16 mouse cellular contexts compared by ENCODE assay signal in the genomic region with DNA sequence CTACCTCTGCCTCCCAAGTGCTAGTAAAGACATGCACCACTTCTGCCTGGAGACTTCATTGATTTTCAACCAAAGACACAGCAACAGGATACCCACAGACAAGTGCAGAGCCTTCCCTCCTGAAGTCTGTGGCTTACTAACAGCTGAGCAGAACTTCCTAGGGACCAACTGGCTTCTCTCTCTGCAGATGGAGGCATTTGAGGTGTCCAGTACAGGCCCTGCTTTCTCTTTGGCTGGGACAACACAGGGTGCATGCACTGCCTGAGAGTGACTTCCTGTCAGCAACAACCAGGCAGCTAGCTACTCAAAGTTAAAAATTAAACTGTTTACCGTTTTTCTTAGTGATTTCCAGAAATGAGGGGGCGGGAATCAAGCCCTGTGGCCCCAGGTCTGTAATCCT. TPM values are rescaled to one million over a fixed set of nuclear protein-coding genes. Genes with fewer than 3 reads are reported as not detected.
DNase-seq lines count a peak whose midpoint lies in the region; ATAC-seq and TF ChIP-seq lines count a peak whose summit lies in the region.
"Had no signal": no experiment of that assay in that cellular context is flagged by ENCODE, and none has a peak within 500 bp of the region (broad histone marks: within the 10 kb centered on the region; RNA-seq: fewer than 3 reads in every experiment).

No protein-coding gene starts in this region.

- peaks cover 8% of the 10 kb centered on the region for H3K9me3 ChIP-seq in liver, embryonic 12.5 days (replicated peaks)
- H3K9me3 ChIP-seq in liver, embryonic 11.5 days (ENCODE audit: control insufficient read depth, low read length): peaks cover 2% of the 10 kb centered on the region; the same call in 1 of the 2 replicates
- peaks cover 2% of the 10 kb centered on the region; the same call in 1 of the 2 replicates for H3K9me3 ChIP-seq in liver, embryonic 14.5 days (ENCODE audit: control insufficient read depth, low read length)
- H3K9me3 ChIP-seq: neural tube, embryonic 15.5 days had no signal

- no peak overlapping the region for H3K9ac ChIP-seq in liver, embryonic 12.5 days
- no peak overlapping the region for H3K9ac ChIP-seq in liver, embryonic 11.5 days (ENCODE audit: low read depth, low read length)
- H3K9ac ChIP-seq in liver, embryonic 14.5 days (replicated peaks): no peak overlapping the region
- H3K9ac ChIP-seq: forebrain, embryonic 13.5 days; limb, embryonic 13.5 days; neural tube, embryonic 15.5 days had no signal

- WGBS in liver, embryonic 12.5 days (ENCODE audit: insufficient replicate concordance): 58% methylated on average over 2 of the region's 2 CpGs
- 63% methylated on average over 2 of the region's 2 CpGs for WGBS in liver, embryonic 11.5 days
- 46% methylated on average over 2 of the region's 2 CpGs for WGBS in liver, embryonic 14.5 days (ENCODE audit: insufficient replicate concordance)

- no peak overlapping the region for H3K4me2 ChIP-seq in liver, embryonic 12.5 days
- no peak overlapping the region for H3K4me2 ChIP-seq in liver, embryonic 11.5 days
- H3K4me2 ChIP-seq in liver, embryonic 14.5 days (ENCODE audit: low read depth): no peak overlapping the region
- H3K4me2 ChIP-seq: forebrain, embryonic 13.5 days; limb, embryonic 13.5 days; neural tube, embryonic 15.5 days had no signal

- TF ChIP-seq EP300 in liver, embryonic 14.5 days (IDR thresholded peaks at IDR 0.05; ENCODE audit: low read depth): no peak

- H3K27ac ChIP-seq in liver, embryonic 12.5 days: peak overlapping the region; percentile 60
- no peak overlapping the region; the same call in 1 of the 2 replicates for H3K27ac ChIP-seq in liver, embryonic 11.5 days (ENCODE audit: low read depth, low read length)
- no peak overlapping the region for H3K27ac ChIP-seq in liver, embryonic 14.5 days
- H3K27ac ChIP-seq: forebrain, embryonic 13.5 days; left cerebral cortex, adult 2 months; limb, embryonic 13.5 days; neural tube, embryonic 15.5 days had no signal

- no peaks in the 10 kb centered on the region for H3K36me3 ChIP-seq in liver, embryonic 12.5 days
- H3K36me3 ChIP-seq in liver, embryonic 11.5 days (ENCODE audit: control insufficient read depth, insufficient read depth, low read length): no peaks in the 10 kb centered on the region
- no peaks in the 10 kb centered on the region for H3K36me3 ChIP-seq in liver, embryonic 14.5 days (replicated peaks; ENCODE audit: control insufficient read depth, insufficient read depth, low read depth)
- H3K36me3 ChIP-seq: limb, embryonic 13.5 days; neural tube, embryonic 15.5 days had no signal

- H3K27me3 ChIP-seq in liver, embryonic 12.5 days (replicated peaks): no peaks in the 10 kb centered on the region
- H3K27me3 ChIP-seq in liver, embryonic 11.5 days (replicated peaks; ENCODE audit: control insufficient read depth, insufficient read depth, low read length): no peaks in the 10 kb centered on the region
- H3K27me3 ChIP-seq in liver, embryonic 14.5 days (ENCODE audit: control insufficient read depth, insufficient read depth, low read length): no peaks in the 10 kb centered on the region
- H3K27me3 ChIP-seq: forebrain, embryonic 13.5 days; limb, embryonic 13.5 days; neural tube, embryonic 15.5 days had no signal

- ATAC-seq in liver, embryonic 12.5 days: no peak; the same call in 1 of the 2 replicates
- ATAC-seq in liver, embryonic 11.5 days (replicated peaks; ENCODE audit: low FRiP score): no peak
- ATAC-seq in liver, embryonic 14.5 days (ENCODE audit: insufficient read depth): 0 out of 2 replicates have a peak, but pooled peaks have one; percentile 23
- ATAC-seq: forebrain, embryonic 13.5 days had no signal

- peak; percentile 89 for DNase-seq in heart, adult 11 months
- DNase-seq in heart, postnatal 25 days (ENCODE audit: low spot score): no peak
- DNase-seq in liver, embryonic 11.5 days (ENCODE audit: low spot score): no peak
- DNase-seq in liver, embryonic 14.5 days (ENCODE audit: low read depth in 3 of 3, low spot score in 3 of 3): no peak
- no peak for DNase-seq in ovary, postnatal 10 days (ENCODE audit: low spot score)
- no peak for DNase-seq in heart, postnatal 36 days
- no peak for DNase-seq in gastrocnemius, postnatal 25 days
- DNase-seq: adrenal gland, postnatal 14 days; cerebellum, adult 8-10 months; heart, postnatal 14 days; lung, postnatal 10 days had no signal

- TF ChIP-seq CTCF in liver, embryonic 14.5 days (IDR thresholded peaks at IDR 0.05; ENCODE audit: low read depth): no peak

- H3K4me1 ChIP-seq in liver, embryonic 12.5 days: peaks cover 13% of the 10 kb centered on the region
- H3K4me1 ChIP-seq in liver, embryonic 11.5 days (replicated peaks; ENCODE audit: control insufficient read depth, insufficient read depth, low read length): peaks cover 9% of the 10 kb centered on the region
- H3K4me1 ChIP-seq in liver, embryonic 14.5 days (replicated peaks; ENCODE audit: control insufficient read depth in 2 of 2, insufficient read depth in 2 of 2, low read length in 1 of 2): peaks cover 0 to 7% of the 10 kb centered on the region in 2 experiments; a peak in 3 of 4 replicates
- H3K4me1 ChIP-seq: forebrain, embryonic 13.5 days; neural tube, embryonic 15.5 days had no signal

- no peak overlapping the region for H3K4me3 ChIP-seq in liver, embryonic 12.5 days
- H3K4me3 ChIP-seq in liver, embryonic 11.5 days (ENCODE audit: low read depth, low read length): no peak overlapping the region
- H3K4me3 ChIP-seq in liver, embryonic 14.5 days (ENCODE audit: insufficient read depth in 1 of 2, low read depth in 2 of 2, low read length in 2 of 2): no peak overlapping the region
- H3K4me3 ChIP-seq: forebrain, embryonic 13.5 days; left cerebral cortex, adult 2 months; limb, embryonic 13.5 days; neural tube, embryonic 15.5 days had no signal

- intact Hi-C loops in heart, postnatal 25 days (cut with DNase I): no loop called here
- intact Hi-C loops in heart, postnatal 36 days (cut with DNase I): loop anchor here (5.0 kb wide), 1 partner anchor 35 kb away; no protein-coding TSS in a partner anchor

RNA-seq across cellular contexts. Expression of a gene that starts 58.3 kb away (rescaled TPM):
- 100 to 1,000 TPM; 105 to 109 TPM for total RNA-seq in heart, postnatal 25 days (2021)
- polyA plus RNA-seq in liver, embryonic 12.5 days (2016; fragmentation: Nextera tagmentation; extraction: Ambion mirVana): 357 and 402 TPM in 2 replicates
- polyA plus RNA-seq in liver, embryonic 11.5 days (2014; fragmentation: Nextera tagmentation; extraction: Ambion mirVana): 423 and 425 TPM in 2 replicates
- 176 and 281 TPM in 2 replicates for polyA plus RNA-seq in liver, embryonic 14.5 days (2012; rRNA removed)
- 162 and 189 TPM in 2 replicates for polyA plus RNA-seq in liver, embryonic 14.5 days (2014; fragmentation: Nextera tagmentation; extraction: Ambion mirVana)
- total RNA-seq in heart, postnatal 36 days (2021): 100 to 1,000 TPM in 1 of 2 experiments, 10 to 100 TPM in 1; 98.3 to 181 TPM
- total RNA-seq in gastrocnemius, postnatal 25 days (2021): 10 to 100 TPM; 72.3 to 75.0 TPM
